Mouse (Mus musculus) kidney, postnatal 36 days (tissue): ENCODE results near the gene Ccnl2.

ENCODE experiments used
- DNase-seq, 2 experiments: peaks; one replicate each; pipeline ENCODE4 v3.0.0; 2021 to 2022; ENCODE audit warnings: mixed read lengths in 2 of 2

Gene Ccnl2

DNA sequence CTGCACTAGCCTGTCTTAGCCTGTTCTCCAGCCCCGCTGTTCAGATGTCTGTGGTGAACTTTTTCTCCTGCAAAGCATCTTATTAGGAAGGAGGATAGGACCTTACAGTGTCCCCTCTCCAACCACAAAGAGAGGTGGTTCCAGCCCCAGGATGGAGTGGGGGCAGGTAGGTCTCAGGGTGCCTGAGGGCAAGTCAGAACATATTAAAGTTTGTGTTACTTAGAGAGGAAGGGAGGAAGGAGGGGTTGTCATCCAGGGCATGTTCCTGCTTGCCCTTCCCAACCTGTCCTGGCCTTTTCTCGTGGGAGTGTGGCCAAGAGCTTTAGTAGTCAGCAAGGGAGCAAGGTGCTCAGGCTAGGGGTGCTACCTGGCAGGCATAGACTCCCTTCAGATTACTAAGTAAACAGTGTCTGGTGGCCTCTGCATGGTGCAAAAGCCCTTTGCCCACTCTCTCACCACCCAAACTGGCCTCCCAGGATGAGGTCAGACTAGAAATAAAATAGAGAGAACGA, 21.6 kb upstream of the Ccnl2 start:
- DNase-seq = peak; percentile 72 to 73

DNA sequence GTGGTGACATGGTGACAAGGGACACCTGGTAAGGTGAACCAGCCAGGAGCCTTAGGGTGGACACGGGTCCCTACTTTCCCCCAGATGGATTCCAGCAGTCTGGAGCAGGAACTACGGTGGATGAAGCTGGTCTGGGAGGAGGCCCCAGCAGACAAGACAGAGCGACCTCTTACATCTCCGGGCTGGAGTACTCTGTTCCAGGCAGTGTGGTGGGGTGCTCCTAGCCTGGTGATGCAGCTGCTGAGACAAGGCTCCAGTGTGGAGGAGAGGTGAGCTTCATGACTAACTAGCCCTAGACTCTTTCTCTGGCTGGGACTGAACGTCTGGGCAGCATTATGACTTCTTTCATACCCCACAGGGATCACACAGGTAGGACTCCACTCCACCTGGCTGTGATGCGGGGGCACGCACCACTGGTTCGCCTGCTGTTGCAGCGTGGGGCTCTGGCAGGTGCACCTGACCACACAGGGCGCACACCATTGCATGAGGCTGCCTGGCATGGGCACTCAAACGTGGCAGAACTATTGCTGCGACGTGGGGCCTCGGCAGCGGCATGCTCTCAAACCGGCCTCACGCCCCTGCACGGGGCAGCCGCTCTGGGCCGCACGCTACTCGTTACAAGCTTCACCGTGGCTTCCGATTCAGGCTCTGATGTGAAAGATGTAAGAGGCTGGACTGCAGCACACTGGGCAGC, 20.9 kb upstream of the Ccnl2 start:
- peak in 1 of 2 experiments; percentile 60 for DNase-seq

DNA sequence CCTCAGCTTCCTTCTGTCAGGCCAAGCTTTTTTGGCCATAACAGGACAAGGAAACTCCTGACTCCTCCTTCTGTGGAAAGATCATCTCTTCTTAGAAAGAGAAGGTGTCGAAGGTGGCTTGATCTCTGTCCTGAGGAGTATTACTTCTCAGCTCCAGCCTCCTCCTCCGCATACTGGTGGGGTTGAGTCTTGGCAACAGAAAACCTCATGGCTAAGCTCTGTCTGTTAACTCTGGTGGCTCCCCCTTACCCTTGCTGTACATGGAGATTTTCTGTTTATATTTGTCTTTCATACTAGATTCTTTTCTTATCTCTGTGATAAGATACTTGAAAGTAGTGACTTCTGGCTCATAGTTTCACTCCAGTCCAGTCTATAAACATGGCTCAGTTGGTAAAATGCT, 18.6 kb upstream of the Ccnl2 start:
- no peak for DNase-seq

GRCm38 (mm10) chr4:155802075-155802474, 10.2 kb upstream of the Ccnl2 start:
- DNase-seq = no peak

- peak in 1 of 2 experiments; percentile 26 for DNase-seq
Observed at GRCm38 (mm10) chr4:155802741-155803339, 9.4 kb upstream of the Ccnl2 start, which contains the start of gene Mrpl20. Gene Mrpl20 (plus strand): TSS chr4:155802878.

- peak; percentile 96 to 98 for DNase-seq
Observed at GRCm38 (mm10) chr4:155803340-155804041, 8.8 kb upstream of the Ccnl2 start.

DNA sequence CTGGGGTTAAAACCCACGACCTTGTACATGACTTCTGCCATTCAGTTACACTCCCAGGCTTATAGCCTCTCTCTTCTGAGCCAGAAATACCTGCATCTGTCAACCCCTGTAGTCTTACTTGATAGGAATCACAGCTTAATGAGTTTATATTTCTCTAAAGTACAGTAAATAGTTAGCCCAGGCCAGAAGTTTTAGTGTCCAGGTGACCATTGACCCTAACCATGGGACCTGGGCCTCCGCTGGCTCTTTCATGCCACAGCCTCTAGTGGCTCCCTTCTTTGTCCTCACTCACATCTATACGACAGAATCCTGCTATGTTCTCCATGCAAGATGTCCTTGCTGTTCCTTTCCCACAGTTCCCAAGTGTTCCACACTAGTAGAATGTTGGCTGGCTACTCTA, 4.4 kb upstream of the Ccnl2 start:
- peak in 1 of 2 experiments; percentile 38 for DNase-seq

GRCm38 (mm10) chr4:155812665-155813181, 434 bp downstream of the Ccnl2 start:
- DNase-seq = peak in 1 of 2 experiments; percentile 57

DNA sequence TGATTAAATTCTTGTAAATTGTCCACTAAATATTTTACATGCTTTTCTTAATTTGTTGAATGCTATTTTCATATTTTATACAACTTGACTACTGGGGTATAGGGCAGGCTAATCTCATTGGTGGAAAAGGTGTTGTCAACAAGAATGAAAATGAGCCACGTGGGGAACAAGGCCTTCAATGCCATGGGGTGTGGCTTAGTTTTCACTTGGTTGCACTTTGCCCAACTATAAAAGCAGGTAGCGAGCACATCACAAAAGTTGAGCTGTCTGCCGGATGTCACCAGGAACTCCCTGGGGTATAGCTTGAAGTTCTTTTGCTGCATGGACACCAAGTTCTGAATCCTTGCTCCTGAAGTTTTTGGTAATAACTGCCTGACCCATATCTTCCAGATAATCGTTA, 5.2 kb downstream of the Ccnl2 start:
- DNase-seq = no peak

GRCm38 (mm10) chr4:155821025-155821424, 8.7 kb downstream of the Ccnl2 start:
- DNase-seq = peak in 1 of 2 experiments; percentile 59

- DNase-seq = no peak
Observed at GRCm38 (mm10) chr4:155823443-155823842, 11.2 kb downstream of the Ccnl2 start.

- DNase-seq = no peak
Observed at GRCm38 (mm10) chr4:155829866-155830265, 17.6 kb downstream of the Ccnl2 start.

DNA sequence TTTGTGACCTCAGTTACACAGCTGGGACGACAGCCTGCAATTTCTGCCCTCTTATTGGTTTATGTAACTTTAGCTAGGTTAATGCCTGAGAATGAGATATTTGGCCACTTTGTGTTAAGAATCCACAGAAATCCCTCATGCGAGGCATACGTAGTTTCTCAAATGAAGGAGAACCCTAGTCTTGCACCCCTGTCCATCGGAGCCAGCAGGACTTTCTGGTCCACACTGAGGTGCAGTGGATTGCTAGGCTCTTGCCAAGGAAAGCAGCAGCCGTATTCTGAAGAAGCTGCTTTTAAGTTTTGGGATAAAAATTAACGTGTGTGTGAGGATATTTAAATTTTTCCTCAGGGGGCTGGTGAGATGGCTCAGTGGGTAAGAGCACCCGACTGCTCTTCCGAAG, 18.3 kb downstream of the Ccnl2 start:
- DNase-seq = no peak

DNA sequence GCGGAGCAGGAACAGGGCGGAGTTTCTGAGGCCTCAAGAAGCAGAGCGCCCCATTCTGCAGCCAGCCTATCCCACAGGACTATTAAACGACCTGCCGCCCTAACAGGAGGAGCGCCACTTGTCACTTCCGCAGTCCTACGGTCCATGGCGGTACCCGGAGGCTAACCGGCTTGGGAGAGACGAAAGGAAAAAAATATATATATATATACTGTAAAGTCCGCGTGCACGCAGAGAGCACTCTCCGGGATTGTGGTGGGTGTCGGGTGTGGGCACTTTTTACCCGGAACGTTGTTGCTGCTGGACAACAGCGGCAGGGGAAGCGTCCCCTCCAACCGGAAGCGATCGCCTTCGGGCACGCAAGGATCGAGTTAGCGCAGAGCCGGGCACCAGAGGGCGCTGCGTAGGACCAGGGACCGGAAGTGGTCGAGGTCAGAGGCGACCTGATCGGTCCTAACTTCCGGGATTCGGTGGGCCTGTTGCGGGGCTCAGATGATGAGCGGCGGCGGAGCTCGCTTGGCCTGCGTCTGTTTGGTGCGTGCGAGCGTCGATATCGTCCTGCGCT, 19.0 kb downstream of the Ccnl2 start, which contains the start of gene Aurkaip1:
TSS of gene Aurkaip1 (plus strand) at position 68 of the 562 bp plus-strand sequence.
- DNase-seq = peak; percentile 96 to 97

DNA sequence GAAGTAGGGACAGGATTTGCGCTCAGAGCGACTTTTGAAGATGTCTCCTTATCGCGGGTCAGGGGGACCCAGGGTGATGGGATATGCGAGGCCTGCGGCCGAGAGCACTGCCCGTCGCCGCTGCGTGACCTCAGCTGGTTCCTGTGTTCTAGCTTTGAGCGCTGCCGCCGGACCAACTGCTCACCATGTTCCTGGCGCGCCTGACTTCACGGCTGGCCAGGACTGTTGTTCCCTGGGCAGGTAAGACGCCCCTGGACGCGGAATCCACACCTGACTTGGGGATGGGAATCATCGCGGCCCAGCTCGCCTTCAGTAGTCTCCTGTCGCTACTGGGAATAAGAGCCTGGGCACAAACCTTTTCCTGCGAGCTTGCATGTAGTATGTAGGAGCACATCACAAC, 19.5 kb downstream of the Ccnl2 start:
- peak in 1 of 2 experiments; percentile 62 for DNase-seq

DNA sequence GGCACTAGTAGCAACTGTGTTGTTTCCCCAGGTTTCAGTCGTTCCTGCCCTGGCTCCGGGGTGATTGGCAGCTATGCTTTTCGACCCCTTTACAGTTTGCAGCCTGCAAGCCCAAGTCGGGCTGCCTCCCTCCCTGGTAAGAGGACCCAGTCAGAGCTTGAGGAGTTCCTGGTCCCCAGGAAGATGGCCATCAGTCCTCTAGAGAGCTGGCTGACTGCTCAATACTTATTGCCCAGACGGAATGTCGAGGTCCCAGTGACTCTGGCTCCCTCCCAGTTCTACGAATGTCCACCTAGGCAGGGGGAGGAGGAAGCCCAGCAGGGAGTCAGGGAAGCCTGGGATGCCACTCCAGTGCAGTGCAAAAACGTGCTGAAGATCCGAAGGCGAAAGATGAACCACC, 20.0 kb downstream of the Ccnl2 start:
- no peak for DNase-seq

DNA sequence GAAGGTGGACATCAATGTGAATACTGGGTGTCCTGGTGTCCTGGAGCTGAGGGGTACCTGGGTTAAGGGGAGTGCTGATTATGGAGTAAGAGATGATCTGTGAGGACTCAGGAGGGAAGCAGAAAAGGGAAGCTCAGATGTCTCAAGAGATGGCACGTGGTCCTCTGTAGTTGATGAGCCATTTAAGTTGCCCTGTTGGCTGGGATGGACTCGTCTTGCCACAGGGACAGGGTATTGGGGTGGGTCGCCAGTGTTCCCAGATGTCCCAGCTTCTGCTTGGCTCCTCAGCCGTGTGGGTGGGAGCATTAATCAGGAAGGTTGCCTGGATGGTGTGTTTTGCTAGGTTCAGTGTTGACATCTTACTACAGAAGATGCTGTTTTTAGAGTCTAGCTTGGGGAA, 20.9 kb downstream of the Ccnl2 start:
- no peak for DNase-seq

- peak; percentile 90 to 91 for DNase-seq
Observed at GRCm38 (mm10) chr4:155833836-155834235, 21.5 kb downstream of the Ccnl2 start.

- DNase-seq = peak; percentile 63 to 68
Observed at GRCm38 (mm10) chr4:155837404-155838010, 25.2 kb downstream of the Ccnl2 start.

- peak in 1 of 2 experiments; percentile 28 for DNase-seq
Observed at GRCm38 (mm10) chr4:155838187-155839153, 26.2 kb downstream of the Ccnl2 start.

DNA sequence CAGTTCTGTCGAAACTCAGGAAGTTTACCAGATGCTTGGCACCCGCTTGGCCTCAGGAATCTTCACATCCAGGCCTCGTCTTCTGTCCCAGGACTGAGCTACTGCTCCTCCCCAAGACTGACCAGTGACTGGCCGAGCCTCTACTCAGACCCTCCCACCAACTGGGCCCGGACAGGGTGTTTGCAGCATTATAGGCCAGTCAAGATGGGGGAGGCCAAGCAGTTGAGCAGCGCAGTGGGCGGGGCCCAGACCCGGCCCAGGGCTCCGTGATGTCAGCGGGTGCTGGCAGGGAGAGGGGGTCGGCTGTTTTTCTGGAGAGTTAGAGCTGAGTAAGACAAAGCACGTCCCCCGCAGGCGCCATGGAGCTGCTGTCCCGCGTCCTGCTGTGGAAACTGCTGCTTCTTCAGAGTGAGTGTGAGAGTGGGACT, 27.2 kb downstream of the Ccnl2 start, which contains the start of gene Mxra8:
TSS of gene Mxra8 (plus strand) at position 198 of the 428 bp plus-strand sequence.
- DNase-seq = peak; percentile 88 to 92
